Mouse (Mus musculus): ENCODE results near the gene Nudt19.
"Not testable (repeated sequence)": the region's sequence is repeated elsewhere in the genome, so short reads cannot be mapped to it uniquely, and the experiment has no call there.

Gene Nudt19

GRCm38 (mm10) chr7:35564872-35565271 is 8.8 kb upstream of the Nudt19 start:
- not testable (repeated sequence) for DNase-seq

DNA sequence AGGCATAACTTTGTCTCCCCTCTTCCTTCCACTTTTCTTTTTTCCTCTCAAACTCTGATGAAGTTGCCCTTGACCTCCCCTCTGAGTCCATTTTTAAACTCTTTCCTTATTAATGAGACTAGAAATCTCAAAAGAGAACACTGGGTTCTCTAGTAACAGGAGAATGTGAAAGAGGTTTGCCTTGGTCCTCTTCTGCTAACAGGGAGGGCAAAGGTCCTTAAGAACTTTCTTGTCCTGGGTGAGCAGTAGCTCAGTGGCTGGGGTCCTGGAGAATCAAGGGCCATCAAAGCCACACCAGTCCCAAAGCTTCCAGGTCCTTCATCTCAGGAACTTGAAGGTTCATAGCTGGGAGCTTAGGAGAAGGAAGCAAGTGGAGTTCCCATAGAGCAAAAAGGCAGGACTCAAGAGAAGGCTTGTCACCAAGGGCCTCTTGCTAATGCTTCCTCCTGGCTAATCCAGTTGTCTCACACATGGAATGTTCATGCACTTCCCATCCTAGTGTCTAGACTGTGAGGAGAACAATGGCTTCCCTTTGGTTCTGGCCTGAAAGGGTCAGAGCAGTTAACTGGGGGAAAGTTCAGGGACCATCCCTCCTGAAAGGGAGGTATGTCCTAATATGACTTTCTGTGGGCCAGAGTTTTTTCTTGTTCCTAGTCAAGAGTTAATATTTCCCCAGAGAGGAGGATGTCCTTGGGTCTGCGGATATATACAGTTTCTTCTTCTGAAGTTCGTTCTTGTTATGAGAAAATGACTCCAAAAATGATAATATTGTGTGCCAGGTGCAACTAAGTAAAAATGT is 8.2 kb upstream of the Nudt19 start:
- no peak for DNase-seq

DNA sequence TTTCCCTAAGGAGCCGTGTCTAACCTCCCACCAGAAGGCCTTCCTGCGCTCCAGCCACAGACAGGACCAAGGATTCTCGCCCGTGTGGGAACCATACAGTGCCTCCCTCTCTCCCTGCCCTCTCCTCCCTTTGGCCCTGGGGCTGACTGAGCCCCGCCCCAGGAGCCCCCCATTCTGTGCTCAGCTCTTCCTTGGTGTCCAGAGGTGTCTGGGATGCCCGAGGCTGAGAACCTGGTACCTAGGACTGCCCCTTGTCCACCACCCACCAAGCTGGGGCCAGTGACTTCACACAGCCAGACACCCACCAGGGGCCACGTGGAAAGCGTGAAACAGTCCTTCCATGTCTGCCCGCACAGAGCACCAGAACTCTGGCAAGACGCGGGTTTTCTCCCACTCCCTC is 7.0 kb upstream of the Nudt19 start:
- DNase-seq = no peak

DNA sequence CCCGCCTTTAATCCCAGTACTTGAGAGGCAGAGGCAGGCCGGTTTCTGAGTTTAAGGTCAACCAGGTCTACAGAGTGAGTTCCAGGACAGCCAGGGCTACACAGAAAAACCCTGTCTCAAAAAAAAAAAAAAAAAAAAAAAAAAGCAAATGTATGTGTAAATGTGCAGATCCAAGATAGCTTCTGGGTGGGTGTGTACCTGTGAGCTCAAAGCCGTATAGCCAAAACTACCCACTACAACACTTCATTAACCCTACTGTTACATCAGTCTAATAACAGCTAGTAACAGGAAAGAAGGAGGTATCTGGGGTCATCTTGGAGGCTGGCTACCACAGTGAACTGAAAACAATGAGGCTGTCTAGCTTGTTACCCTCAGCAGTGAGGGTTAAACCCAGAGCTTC is 3.7 kb upstream of the Nudt19 start:
- DNase-seq = no peak

GRCm38 (mm10) chr7:35558681-35559080 is 2.6 kb upstream of the Nudt19 start:
- DNase-seq = no peak

DNA sequence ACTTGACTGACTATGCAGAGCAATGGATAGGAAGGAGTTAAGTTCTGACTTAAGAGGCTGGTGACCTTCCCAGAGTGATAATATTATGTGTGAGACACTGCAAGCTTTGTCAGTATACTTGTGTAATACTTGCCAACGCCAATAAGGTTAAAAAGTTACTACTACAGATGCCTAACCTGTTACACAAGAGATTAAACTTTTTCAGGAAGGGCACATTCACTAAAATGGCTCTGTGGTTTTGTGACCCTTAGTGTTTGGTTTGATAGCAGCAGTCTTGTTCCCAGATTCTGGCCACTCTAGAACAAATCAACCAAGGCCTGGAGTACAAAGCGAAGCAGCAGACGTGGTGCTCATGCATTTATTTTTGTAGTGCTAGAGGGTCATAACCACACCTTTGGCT is 1.5 kb upstream of the Nudt19 start:
- no peak for DNase-seq

- no peak for DNase-seq
Observed at GRCm38 (mm10) chr7:35556905-35557304, 801 bp upstream of the Nudt19 start.

GRCm38 (mm10) chr7:35555224-35556204 is 590 bp downstream of the Nudt19 start:
- DNase-seq = peak; percentile 94

DNA sequence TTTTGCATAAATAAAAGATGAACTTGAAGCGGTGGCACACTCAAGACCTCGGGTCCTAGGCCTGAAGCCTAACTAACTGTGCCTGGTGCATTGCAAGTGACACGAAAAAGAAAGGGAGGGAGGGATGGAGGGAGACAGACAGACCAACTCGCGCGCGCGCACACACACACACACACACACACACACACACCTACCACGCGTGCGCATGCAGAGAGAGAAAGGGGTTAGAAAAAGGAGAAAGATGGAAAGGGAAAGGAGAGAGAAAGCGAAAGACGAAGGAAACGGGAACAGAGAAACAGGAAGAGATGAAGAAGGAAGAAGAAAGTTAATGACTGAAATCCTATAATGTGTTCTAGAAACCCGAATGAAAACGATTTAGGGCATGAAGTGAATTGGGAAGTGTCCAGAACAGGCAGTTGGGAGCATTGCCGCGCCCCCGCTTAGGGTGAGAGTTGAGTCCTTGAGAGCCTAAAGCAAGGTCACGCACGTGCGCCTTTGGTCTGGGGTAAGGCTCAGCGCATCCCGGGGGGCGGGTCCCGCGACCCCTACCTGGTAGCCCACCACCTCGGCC is 1.4 kb downstream of the Nudt19 start:
- peak; percentile 47 for DNase-seq

- peak; percentile 70 for DNase-seq
Observed at GRCm38 (mm10) chr7:35553751-35554604, 2.1 kb downstream of the Nudt19 start.

DNA sequence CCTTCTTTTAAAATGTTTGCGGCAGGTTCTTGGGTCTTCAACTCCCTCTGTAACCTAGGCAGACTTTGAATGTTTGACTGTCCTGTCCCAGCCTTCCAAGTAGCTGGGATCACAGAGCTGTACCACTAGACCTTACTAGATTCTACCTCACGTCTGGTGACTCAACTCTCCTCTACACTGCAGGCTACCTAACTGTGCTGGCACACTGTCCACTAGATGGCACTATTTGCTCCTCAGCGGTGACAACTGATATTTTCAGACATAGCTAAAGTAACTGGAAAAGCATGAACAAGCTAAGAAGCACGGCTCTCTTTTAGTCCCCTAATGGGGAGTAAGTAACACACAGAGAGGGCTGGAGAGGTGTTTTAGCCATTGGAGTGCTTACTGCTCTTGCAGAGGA is 10.2 kb downstream of the Nudt19 start:
- peak; percentile 76 for DNase-seq

- no peak for DNase-seq
Observed at GRCm38 (mm10) chr7:35537562-35537961, 18.5 kb downstream of the Nudt19 start, which contains the start of gene Tdrd12. Gene Tdrd12, minus strand, starts transcription at chr7:35537745.

DNA sequence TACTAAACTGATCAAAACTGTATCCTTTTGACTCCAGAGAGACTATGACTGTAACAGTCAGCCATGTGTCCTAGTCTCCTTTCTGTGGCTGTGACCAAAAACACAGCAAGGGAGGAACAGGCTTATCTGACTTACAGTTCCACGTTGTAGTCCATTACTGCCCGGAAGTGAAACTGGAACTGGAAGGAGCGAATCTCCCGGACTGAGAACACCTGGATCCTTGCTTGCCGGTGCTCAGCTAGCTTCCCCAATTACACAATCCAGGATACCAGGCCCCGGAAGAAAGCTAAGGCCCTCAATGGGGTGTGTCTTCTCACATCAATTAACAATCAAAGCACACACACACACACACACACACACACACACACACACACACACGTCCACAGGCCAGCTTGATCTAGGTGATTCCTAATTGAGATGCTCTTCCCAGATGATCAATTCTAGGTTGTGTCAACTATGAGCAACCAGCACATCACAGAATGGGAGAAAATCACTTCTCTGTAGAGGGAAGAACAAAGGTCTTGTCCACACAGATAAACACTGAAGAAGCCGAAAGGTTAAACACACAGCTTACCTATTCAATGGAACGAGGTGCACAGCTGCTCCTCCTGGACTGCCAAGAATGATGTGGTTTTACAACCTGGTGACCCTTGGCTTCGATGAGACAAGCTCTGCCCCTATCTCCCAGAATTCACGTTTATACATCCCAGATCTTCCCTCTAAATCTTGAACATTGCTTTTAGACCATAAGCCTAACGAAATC is 20.2 kb downstream of the Nudt19 start:
- DNase-seq = no peak

- not testable (repeated sequence) for DNase-seq
Observed at GRCm38 (mm10) chr7:35530544-35530943, 25.6 kb downstream of the Nudt19 start.

DNA sequence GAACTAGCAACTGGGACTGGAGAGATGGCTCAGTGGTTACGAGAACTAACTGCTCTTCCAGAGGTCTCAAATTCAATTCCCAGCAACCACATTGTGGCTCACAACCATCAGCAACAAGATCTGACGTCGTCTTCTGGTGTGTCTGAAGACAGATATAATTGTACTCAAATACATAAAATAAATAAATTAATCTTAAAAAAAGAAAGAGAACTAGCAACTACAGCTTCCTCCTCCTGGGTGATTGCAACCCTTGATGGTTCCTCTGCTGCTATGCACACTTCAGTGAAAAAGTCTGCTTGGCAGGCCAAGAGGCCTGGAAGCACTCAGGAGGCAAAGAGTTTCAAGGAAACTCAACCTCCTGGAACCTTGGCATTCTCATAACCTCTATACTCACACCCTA is 26.1 kb downstream of the Nudt19 start:
- DNase-seq = no peak

- no peak for DNase-seq
Observed at GRCm38 (mm10) chr7:35526795-35527194, 29.3 kb downstream of the Nudt19 start.

GRCm38 (mm10) chr7:35501995-35502394 is 54.1 kb downstream of the Nudt19 start:
- peak; percentile 38 for DNase-seq

GRCm38 (mm10) chr7:35497516-35497915 is 58.6 kb downstream of the Nudt19 start:
- no peak for DNase-seq

Measured in kidney, postnatal 10 days (tissue).